Mouse (Mus musculus) heart, adult 11 months (tissue): ENCODE results near the gene Lactbl1.

ENCODE experiments used
- DNase-seq: peaks from one replicate; pipeline ENCODE4 v3.0.0; 2022

Lactbl1 gene

GRCm38 (mm10) chr4:136685431-136685869, 63.0 kb downstream of the Lactbl1 start:
- DNase-seq = no peak

GRCm38 (mm10) chr4:136688113-136688512, 65.7 kb downstream of the Lactbl1 start:
- DNase-seq = no peak
